Mouse (Mus musculus) limb, embryonic 13.5 days (tissue): ENCODE results near the gene Ints5. TPM values are rescaled to one million over a fixed set of nuclear protein-coding genes. Genes with fewer than 3 reads are reported as not detected.

Experiments
- ATAC-seq: fragments of 200-750 bp; cut with Nextera tagmentation; 2 replicates; pipeline ENCODE4 v1.8.0; 2017; ENCODE audit warnings: low read depth, moderate number of reproducible peaks, moderate TSS enrichment; ENCODE audit not compliant: low FRiP score
- H3K27ac ChIP-seq: fragments of 300-500 bp; sonication (generic); 2 replicates; pipeline ENCODE4 v1.5.1; 2015; ENCODE audit warnings: inconsistent platforms, mild to moderate bottlenecking, moderate library complexity
- H3K27me3 ChIP-seq: fragments of 300-500 bp; sonication (generic); 2 replicates; pipeline ENCODE4 v1.6.1; 2015; ENCODE audit warnings: mild to moderate bottlenecking, inconsistent platforms
- H3K36me3 ChIP-seq: fragments of 300-500 bp; sonication (generic); 2 replicates; pipeline ENCODE4 v1.6.1; 2015; ENCODE audit warnings: inconsistent platforms, mild to moderate bottlenecking, moderate library complexity
- H3K4me1 ChIP-seq: fragments of 300-500 bp; sonication (generic); 2 replicates; pipeline ENCODE4 v1.6.1; 2015; ENCODE audit warnings: inconsistent platforms
- H3K4me2 ChIP-seq: fragments of 300-500 bp; sonication (generic); replicated peaks from 2 replicates; pipeline ENCODE4 v1.6.1; 2015; ENCODE audit warnings: inconsistent platforms, mild to moderate bottlenecking, moderate library complexity
- H3K4me3 ChIP-seq: fragments of 300-500 bp; sonication (generic); 2 replicates; pipeline ENCODE4 v1.5.1; 2015; ENCODE audit warnings: moderate library complexity, mild to moderate bottlenecking, inconsistent platforms
- H3K9ac ChIP-seq: fragments of 300-500 bp; sonication (generic); 2 replicates; pipeline ENCODE4 v1.6.1; 2015; ENCODE audit warnings: mild to moderate bottlenecking, inconsistent platforms
- H3K9me3 ChIP-seq: fragments of 300-500 bp; sonication (generic); 2 replicates; pipeline ENCODE4 v1.6.1; 2016; ENCODE audit warnings: inconsistent platforms
- WGBS: fragments of 180-500 bp; shearing (Covaris S2); methylation state at CpG from one replicate; pipeline ENCODE4 v1.1.7; 2015; 5-methylcytosine and 5-hydroxymethylcytosine counted together
- microRNA-seq: library from miRNA; unstranded; fragments of <30 nt; microRNA quantifications from one replicate; pipeline ENCODE4, GENCODE M21; 2016
- polyA plus RNA-seq: library from polyadenylated mRNA; unstranded; fragments of >200 nt; fragmentation: Nextera tagmentation; extraction: Ambion mirVana; gene quantifications from 2 replicates; pipeline ENCODE4 v1.2.1, GENCODE M21; 2015

Ints5 gene
- polyA plus RNA-seq, 1 experiment from 2014 or later: 43.3 TPM

DNA sequence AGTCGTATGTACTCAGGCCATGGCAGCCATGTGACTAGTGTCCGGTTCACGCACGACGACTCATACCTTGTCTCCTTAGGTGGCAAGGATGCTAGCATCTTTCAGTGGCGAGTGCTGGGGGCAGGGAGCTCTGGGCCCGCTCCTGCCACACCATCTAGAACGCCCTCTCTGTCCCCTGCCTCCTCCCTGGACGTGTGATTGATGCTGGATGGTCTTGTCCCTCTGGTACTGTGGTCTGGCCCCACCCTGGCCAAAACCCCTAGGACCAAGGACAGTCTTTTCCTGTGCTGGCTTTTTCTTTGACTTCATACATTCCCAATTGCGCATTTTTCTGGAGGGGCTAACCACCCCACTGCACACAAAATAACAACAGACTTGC, 48.3 kb downstream of the Ints5 start:
- Histone ChIP-seq H3K4me2 (peak overlapping the region; percentile 73), H3K36me3 (peaks cover 62% of the 10 kb centered on the region)

DNA sequence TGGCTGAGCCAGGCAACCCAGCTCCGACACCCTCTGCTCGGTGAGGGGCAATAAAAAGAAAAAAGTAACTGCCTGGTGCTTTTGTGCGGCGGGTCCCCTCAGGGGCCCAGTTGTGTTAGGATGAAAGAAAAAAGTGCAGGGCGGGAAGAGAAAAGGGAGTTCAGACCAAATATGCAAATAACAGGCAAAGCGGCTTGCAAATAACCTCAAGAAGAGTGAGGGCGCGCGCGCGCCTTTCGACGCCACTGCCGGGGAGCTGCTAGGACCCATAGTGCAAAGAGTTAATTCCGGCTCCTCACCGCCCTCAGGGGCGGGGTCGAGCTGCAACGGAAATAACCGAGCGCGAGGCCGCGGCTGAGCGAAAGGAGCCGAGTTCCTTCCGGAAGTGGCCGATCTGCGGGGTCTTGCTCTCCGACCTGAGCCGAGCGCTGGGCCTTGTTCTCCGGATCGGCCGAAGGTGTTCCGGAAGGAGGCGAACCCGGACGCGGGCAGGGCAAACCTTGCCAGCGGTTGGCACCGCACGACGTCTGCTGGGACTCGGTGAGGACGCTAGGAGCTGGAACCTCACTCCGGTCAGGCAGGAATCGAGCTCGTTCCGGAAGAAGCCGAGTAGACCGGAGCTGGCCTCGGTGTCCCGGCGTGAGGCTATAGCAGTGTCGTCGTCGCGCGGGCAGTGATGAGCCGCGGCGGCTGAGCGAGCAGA, 48.9 kb downstream of the Ints5 start, which contains the start of gene Mta2:
Gene Mta2, plus strand, starts transcription at position 361 of the 703 bp plus-strand sequence.
- peaks cover 62% of the 10 kb centered on the region for H3K36me3 ChIP-seq
- H3K27ac ChIP-seq: peak within 1 kb of the TSS; percentile 99
- ATAC-seq: peak; percentile 91
- no peaks in the 10 kb centered on the region for H3K27me3 ChIP-seq
- under 1% methylated on average over 64 of the region's 64 CpGs for WGBS
- H3K4me3 ChIP-seq: peak within 1 kb of the TSS; percentile 97
- H3K9ac ChIP-seq: peak within 1 kb of the TSS; percentile 100
- no peaks in the 10 kb centered on the region for H3K9me3 ChIP-seq
- H3K4me1 ChIP-seq: peaks cover 40% of the 10 kb centered on the region
- peak within 1 kb of the TSS; percentile 73 for H3K4me2 ChIP-seq

More for the DNA sequence above, 48.3 kb downstream of the Ints5 start:
- Histone ChIP-seq H3K9ac (peak overlapping the region; percentile 100), H3K4me3 (peak overlapping the region; percentile 97), H3K4me1 (peaks cover 40% of the 10 kb centered on the region), H3K9me3 (no peaks in the 10 kb centered on the region), H3K27ac (peak overlapping the region; percentile 99), H3K27me3 (no peaks in the 10 kb centered on the region)
- 31% methylated on average over 10 of the region's 10 CpGs for WGBS
- ATAC-seq: peak; percentile 25

DNA sequence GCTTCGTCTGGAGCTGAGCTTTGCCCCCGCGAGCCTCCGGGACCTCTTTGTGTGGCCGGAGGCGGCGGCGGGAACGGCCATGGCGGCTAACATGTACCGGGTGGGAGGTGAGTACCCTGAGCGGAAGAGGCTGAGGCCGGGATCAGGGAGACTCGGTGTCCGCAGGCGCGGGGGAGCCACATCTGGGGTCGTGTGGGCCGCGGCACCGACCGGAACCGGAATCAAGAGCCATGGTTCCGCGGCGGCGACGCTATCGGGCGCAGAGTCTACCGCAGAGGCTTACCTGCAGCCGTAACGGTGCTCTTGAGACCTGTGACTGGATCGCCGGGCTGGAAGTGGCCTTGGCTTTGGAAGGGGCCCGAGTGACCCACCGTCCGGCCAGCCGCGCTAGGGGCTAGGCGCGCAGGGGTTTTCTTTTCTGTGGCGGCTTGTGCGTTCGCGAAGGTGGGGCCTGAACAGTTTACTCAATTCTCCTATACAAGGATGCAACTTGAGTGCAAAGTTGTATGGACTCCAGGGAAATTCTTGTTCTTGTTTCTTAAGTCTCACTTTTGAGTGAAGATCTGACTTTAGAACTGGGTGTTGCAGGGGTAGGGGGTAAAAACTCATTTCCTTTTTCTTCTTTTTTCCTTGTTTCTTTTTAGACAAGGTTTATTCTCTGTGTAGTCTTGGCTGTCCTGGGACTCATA, 49.6 kb downstream of the Ints5 start:
- Histone ChIP-seq H3K4me1 (peaks cover 40% of the 10 kb centered on the region), H3K9me3 (no peaks in the 10 kb centered on the region), H3K36me3 (peaks cover 63% of the 10 kb centered on the region), H3K9ac (peak overlapping the region; percentile 100), H3K4me3 (peak overlapping the region; percentile 97), H3K27ac (peak overlapping the region; percentile 99), H3K27me3 (no peaks in the 10 kb centered on the region), H3K4me2 (peak overlapping the region; percentile 73)
- under 1% methylated on average over 46 of the region's 46 CpGs for WGBS
- ATAC-seq: peak; percentile 34

DNA sequence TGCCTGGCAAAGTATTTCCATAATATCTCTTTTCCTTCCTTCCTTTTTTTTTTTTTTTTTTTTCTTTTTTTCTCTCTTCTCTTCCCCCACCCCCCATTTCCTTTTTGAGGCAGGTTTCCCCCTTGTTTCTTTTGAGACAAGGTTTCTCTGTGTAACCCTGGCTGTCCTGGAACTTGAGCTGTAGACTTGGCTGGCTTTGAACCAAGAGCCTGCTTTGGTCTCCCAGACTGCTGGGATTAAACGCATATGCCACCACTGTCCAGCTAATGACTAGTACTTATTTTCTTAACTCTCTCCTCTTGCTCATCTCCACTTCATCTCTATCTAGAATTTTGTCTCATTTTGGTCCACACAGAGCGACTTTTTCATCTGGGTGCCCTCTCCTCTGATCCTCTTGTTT, 50.2 kb downstream of the Ints5 start:
- ATAC-seq: no peak
- H3K27ac ChIP-seq: no peak overlapping the region
- H3K4me1 ChIP-seq: peaks cover 40% of the 10 kb centered on the region
- H3K36me3 ChIP-seq: peaks cover 63% of the 10 kb centered on the region
- peak overlapping the region; percentile 97 for H3K4me3 ChIP-seq
- peak overlapping the region; percentile 73 for H3K4me2 ChIP-seq
- peak overlapping the region; percentile 100 for H3K9ac ChIP-seq
- 61% methylated on average over 2 of the region's 2 CpGs for WGBS
- no peaks in the 10 kb centered on the region for H3K27me3 ChIP-seq
- H3K9me3 ChIP-seq: no peaks in the 10 kb centered on the region

DNA sequence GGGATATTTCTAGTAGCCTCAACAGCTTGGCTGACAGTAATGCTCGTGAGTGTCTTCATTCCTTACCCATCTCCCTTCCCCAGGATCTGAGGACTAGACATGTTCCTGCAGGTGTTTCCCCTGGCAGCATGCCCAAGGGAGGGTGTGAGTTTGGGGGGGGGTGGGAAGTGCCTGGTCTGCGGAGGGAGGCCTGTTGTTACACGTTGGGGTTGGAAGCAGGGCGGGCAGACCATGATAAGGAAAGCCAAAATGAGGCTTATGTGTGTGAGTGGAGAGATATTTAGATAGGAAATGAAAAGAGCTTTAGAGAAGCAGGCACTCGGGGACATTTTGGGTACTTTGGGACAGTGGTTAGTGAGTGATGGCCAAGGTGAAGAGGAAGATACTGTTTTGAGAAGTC, 51.3 kb downstream of the Ints5 start:
- no peaks in the 10 kb centered on the region for H3K27me3 ChIP-seq

DNA sequence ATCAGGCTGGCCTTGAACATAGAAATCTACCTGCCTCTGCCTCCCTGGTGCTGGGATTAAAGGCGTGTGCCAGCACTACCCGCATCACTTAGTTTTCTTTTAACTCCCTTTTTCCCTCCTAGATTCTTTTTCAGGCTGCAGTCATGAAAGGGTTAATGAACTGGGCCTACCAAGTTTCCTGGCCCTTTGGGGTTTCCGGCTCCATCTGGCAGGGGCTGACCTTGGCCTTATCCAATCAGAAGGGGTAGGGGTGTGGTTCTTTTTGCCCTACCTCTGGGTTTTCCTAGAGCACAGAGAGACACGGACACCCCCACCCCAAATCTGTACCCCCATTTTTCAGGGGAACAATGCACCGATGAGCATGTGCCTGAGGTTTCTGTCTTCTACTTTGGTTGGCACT, 51.9 kb downstream of the Ints5 start:
- H3K4me1 ChIP-seq: peaks cover 40% of the 10 kb centered on the region
- no peak overlapping the region for H3K27ac ChIP-seq
- peak overlapping the region; percentile 73 for H3K4me2 ChIP-seq
- no peaks in the 10 kb centered on the region for H3K27me3 ChIP-seq
- ATAC-seq: no peak
- WGBS: 29% methylated on average over 5 of the region's 5 CpGs
- H3K36me3 ChIP-seq: peaks cover 63% of the 10 kb centered on the region
- peak overlapping the region; percentile 97 for H3K4me3 ChIP-seq
- no peaks in the 10 kb centered on the region for H3K9me3 ChIP-seq
- peak overlapping the region; percentile 61 for H3K9ac ChIP-seq

More for the DNA sequence above, 51.3 kb downstream of the Ints5 start:
- ATAC-seq: no peak
- Histone ChIP-seq H3K27ac (peak overlapping the region; percentile 63; the same call in 1 of the 2 replicates), H3K4me1 (peaks cover 40% of the 10 kb centered on the region), H3K4me2 (peak overlapping the region; percentile 73), H3K9ac (peak overlapping the region; percentile 100; the same call in 1 of the 2 replicates), H3K9me3 (no peaks in the 10 kb centered on the region), H3K36me3 (peaks cover 63% of the 10 kb centered on the region), H3K4me3 (peak overlapping the region; percentile 97)
- 54% methylated on average over 5 of the region's 5 CpGs for WGBS

DNA sequence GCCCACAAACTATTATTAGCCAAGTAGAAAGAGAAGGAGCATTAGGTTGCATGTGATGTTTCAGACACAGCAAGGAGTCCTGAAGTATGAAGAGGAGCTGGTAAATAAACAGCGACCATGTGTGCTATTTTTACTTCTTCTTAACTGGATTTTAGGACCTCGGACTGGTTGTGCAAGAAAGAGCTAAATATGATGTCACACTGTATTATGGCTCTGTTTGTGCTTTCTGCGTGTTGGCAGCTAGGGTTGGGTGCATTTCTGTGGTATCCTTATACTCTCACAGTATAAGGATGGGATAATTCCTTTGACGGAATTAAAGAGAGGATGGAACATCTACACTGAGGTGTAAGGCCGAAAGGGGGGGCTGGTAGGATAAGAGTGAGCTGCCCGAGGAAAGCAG, 52.4 kb downstream of the Ints5 start:
- Histone ChIP-seq H3K27ac (no peak overlapping the region; the same call in 1 of the 2 replicates), H3K9ac (peak overlapping the region; percentile 61), H3K36me3 (peaks cover 68% of the 10 kb centered on the region), H3K4me1 (peaks cover 38% of the 10 kb centered on the region), H3K9me3 (no peaks in the 10 kb centered on the region), H3K4me3 (peak overlapping the region; percentile 97), H3K4me2 (peak overlapping the region; percentile 73), H3K27me3 (no peaks in the 10 kb centered on the region)
- 83% methylated on average over 6 of the region's 6 CpGs for WGBS
- no peak for ATAC-seq

DNA sequence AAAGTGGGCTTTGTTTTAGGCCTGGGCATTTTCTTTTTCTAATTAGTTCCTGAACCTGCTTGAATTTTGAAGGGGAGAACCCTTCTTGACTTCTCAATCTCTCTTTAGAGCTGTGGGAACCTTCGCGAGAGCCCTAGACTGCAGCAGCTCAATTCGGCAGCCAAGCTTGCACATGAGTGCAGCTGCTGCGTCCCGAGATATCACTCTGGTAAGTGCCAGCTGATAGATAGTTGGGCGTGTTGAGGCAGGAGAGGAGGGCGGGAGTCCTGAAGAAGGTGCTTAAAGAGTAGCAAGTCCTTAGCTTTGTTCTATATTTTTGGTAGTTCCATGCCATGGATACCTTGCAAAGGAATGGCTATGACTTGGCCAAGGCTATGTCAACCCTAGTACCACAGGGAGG, 54.1 kb downstream of the Ints5 start:
- H3K27ac ChIP-seq: no peak overlapping the region
- H3K4me1 ChIP-seq: peaks cover 26% of the 10 kb centered on the region
- no peaks in the 10 kb centered on the region for H3K27me3 ChIP-seq
- 85% methylated on average over 7 of the region's 7 CpGs for WGBS
- no peak overlapping the region for H3K4me3 ChIP-seq
- H3K9me3 ChIP-seq: no peaks in the 10 kb centered on the region
- peaks cover 85% of the 10 kb centered on the region for H3K36me3 ChIP-seq
- H3K4me2 ChIP-seq: no peak overlapping the region
- no peak for ATAC-seq
- H3K9ac ChIP-seq: no peak overlapping the region

Small RNA genes within 50 kb of the gene (microRNA-seq; reads per million reads assigned to microRNA genes)
- gene Mir5136: not detected

Other genes starting within 250 kb of the Ints5 start
- gene Chrm1, start 229.2 kb upstream of the Ints5 start, polyA plus RNA-seq: 0.71 and 1.0 TPM in 2 replicates
- gene Slc3a2, start 169.6 kb upstream of the Ints5 start, polyA plus RNA-seq: 101 and 103 TPM in 2 replicates
- gene Wdr74, start 157.2 kb upstream of the Ints5 start, polyA plus RNA-seq: 98.7 TPM in 2 replicates
- gene 1700092M07Rik, start 152.3 kb upstream of the Ints5 start, polyA plus RNA-seq: 2.1 TPM in 2 replicates
- gene Stx5a, start 151.6 kb upstream of the Ints5 start, polyA plus RNA-seq: 194 and 205 TPM in 2 replicates
- gene Nxf1, start 135.9 kb upstream of the Ints5 start, polyA plus RNA-seq: 214 and 217 TPM in 2 replicates
- gene Tmem223, start 122.0 kb upstream of the Ints5 start, polyA plus RNA-seq: 211 and 232 TPM in 2 replicates
- gene Tmem179b, start 118.5 kb upstream of the Ints5 start, polyA plus RNA-seq: 62.7 and 66.2 TPM in 2 replicates
- gene Taf6l, start 106.6 kb upstream of the Ints5 start, polyA plus RNA-seq: 31.9 and 32.8 TPM in 2 replicates
- gene Polr2g, start 94.4 kb upstream of the Ints5 start, polyA plus RNA-seq: 183 and 185 TPM in 2 replicates
- 6.0 and 6.7 TPM in 2 replicates for gene Zbtb3, start 90.5 kb upstream of the Ints5 start, polyA plus RNA-seq
- 67.1 and 73.4 TPM in 2 replicates for gene Ttc9c, start 73.7 kb upstream of the Ints5 start, polyA plus RNA-seq
- 5.9 and 6.3 TPM in 2 replicates for gene Hnrnpul2, start 73.0 kb upstream of the Ints5 start, polyA plus RNA-seq
- gene AC129217.1, start 63.2 kb upstream of the Ints5 start, polyA plus RNA-seq: not detected in 2 replicates
- 45.2 and 49.3 TPM in 2 replicates for gene Bscl2, start 55.5 kb upstream of the Ints5 start, polyA plus RNA-seq
- 8.7 and 8.8 TPM in 2 replicates for gene Gng3, start 53.8 kb upstream of the Ints5 start, polyA plus RNA-seq
- gene Lrrn4cl, start 42.2 kb upstream of the Ints5 start, polyA plus RNA-seq: 0.75 and 0.93 TPM in 2 replicates
- 179 TPM in 2 replicates for gene Ubxn1, start 21.5 kb upstream of the Ints5 start, polyA plus RNA-seq
- gene Uqcc3, start 12.1 kb upstream of the Ints5 start, polyA plus RNA-seq: 66.7 and 70.4 TPM in 2 replicates
- gene Lbhd1, start 9.3 kb upstream of the Ints5 start, polyA plus RNA-seq: 93.0 and 93.2 TPM in 2 replicates
- not detected in 2 replicates for gene Gm49403, start 9.1 kb upstream of the Ints5 start, polyA plus RNA-seq
- 94.0 and 96.6 TPM in 2 replicates for gene 1810009A15Rik, start 4.2 kb upstream of the Ints5 start, polyA plus RNA-seq
- not detected in 2 replicates for gene Gm49416, start 4.1 kb upstream of the Ints5 start, polyA plus RNA-seq
- 102 and 112 TPM in 2 replicates for gene Ganab, start 5.1 kb downstream of the Ints5 start, polyA plus RNA-seq
- 49.9 and 53.0 TPM in 2 replicates for gene B3gat3, start 27.4 kb downstream of the Ints5 start, polyA plus RNA-seq
- gene Rom1, start 36.4 kb downstream of the Ints5 start, polyA plus RNA-seq: 3.2 and 3.7 TPM in 2 replicates
- gene Eml3, start 36.5 kb downstream of the Ints5 start, polyA plus RNA-seq: 36.9 and 37.2 TPM in 2 replicates
- gene Mta2, start 48.9 kb downstream of the Ints5 start, polyA plus RNA-seq: 192 and 193 TPM in 2 replicates
- 35.6 and 36.5 TPM in 2 replicates for gene Tut1, start 60.8 kb downstream of the Ints5 start, polyA plus RNA-seq
- 508 and 512 TPM in 2 replicates for gene Eef1g, start 74.0 kb downstream of the Ints5 start, polyA plus RNA-seq
- gene Ahnak, start 96.3 kb downstream of the Ints5 start, polyA plus RNA-seq: 35.2 and 35.6 TPM in 2 replicates
- gene Scgb1a1, start 195.0 kb downstream of the Ints5 start, polyA plus RNA-seq: not detected in 2 replicates
- gene Asrgl1, start 242.6 kb downstream of the Ints5 start, polyA plus RNA-seq: 17.8 and 19.0 TPM in 2 replicates